Mouse (Mus musculus): ENCODE results near the gene Cox7a1.

DNA sequence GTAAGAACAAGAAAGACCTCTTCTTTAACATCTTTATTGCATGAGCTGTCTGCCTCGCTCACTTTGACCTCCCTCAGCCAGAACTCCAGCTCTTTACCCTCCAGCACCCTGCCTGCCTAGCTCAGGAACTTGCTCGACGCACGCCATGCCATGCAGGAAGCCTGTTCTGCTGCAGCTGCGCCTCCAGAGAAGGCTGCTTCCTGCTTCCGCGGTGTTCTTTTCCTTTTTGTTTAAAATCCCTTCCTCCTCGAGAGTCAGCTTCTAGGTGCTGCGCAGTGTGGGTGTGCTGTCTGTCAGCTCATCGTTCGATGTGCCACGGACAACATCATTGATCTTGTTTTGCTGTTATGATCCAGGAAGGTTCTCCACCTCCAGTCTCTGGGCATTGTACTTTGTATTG is 7.5 kb upstream of the Cox7a1 start:
- TF ChIP-seq CTCF (IDR thresholded peaks at IDR 0.05; ENCODE audit: extremely low read depth, insufficient read depth, insufficient read length, insufficient replicate concordance) = no peak
- no peak for TF ChIP-seq POLR2A (IDR thresholded peaks at IDR 0.05; ENCODE audit: low read depth, low read length)

All from spleen, adult 2 months (tissue).